Mouse (Mus musculus) left cerebral cortex, postnatal 36 days (tissue): ENCODE measurements around the gene Fgfr2. TPM values are rescaled to one million over a fixed set of nuclear protein-coding genes. Genes with fewer than 3 reads are reported as not detected.

ENCODE experiments used
- DNase-seq, 2 experiments: peaks; one replicate each; pipeline ENCODE4 v3.0.0; 2021 to 2022; ENCODE audit warnings: low spot score in 2 of 2, mixed read lengths in 1 of 2
- intact Hi-C: fragments of 180-260 bp; cut with DNase I; formaldehyde crosslinking; loops from one replicate; pipeline ENCODE4 v1.15.1; 2025
- total RNA-seq, 2 experiments: library from RNA; stranded (reverse); gene quantifications; 2 replicates each; pipeline ENCODE4 v1.2.3; 2021

Gene Fgfr2
- total RNA-seq, 2 experiments from 2014 or later = 41.6 to 46.6 TPM

GRCm38 (mm10) chr7:131978609-131979008 lies 1144.5 kb downstream of the Fgfr2 start:
- intact Hi-C loops = no loop called here
- DNase-seq = no peak

- intact Hi-C loops = no loop called here
- no peak for DNase-seq
Observed at GRCm38 (mm10) chr7:131975867-131976266, 1147.3 kb downstream of the Fgfr2 start.

GRCm38 (mm10) chr7:131970255-131970654 lies 1152.9 kb downstream of the Fgfr2 start:
- intact Hi-C loops = no loop called here

GRCm38 (mm10) chr7:131966916-131967494 lies 1156.1 kb downstream of the Fgfr2 start:
- intact Hi-C loops = loop anchor here (2.0 to 5.0 kb wide), 3 partner anchors 65 to 695 kb away; no protein-coding TSS in a partner anchor
- peak; percentile 52 to 62 for DNase-seq

More at GRCm38 (mm10) chr7:131970255-131970654, 1152.9 kb downstream of the Fgfr2 start:
- DNase-seq = peak in 1 of 2 experiments; percentile 29

- DNase-seq = peak; percentile 60 to 71
- intact Hi-C loops = loop anchor here (2.0 to 5.0 kb wide), 3 partner anchors 64 to 696 kb away; no protein-coding TSS in a partner anchor
Observed at GRCm38 (mm10) chr7:131966023-131966915, 1156.9 kb downstream of the Fgfr2 start, which contains the start of gene Gpr26. Gene Gpr26, plus strand, starts transcription at chr7:131966460.

- intact Hi-C loops = no loop called here
- no peak for DNase-seq
Observed at GRCm38 (mm10) chr7:131960551-131960950, 1162.6 kb downstream of the Fgfr2 start.

GRCm38 (mm10) chr7:131958705-131959104 lies 1164.4 kb downstream of the Fgfr2 start:
- intact Hi-C loops = no loop called here
- peak in 1 of 2 experiments; percentile 35 for DNase-seq

- intact Hi-C loops = no loop called here
- DNase-seq = no peak
Observed at GRCm38 (mm10) chr7:131953402-131953801, 1169.7 kb downstream of the Fgfr2 start.

- DNase-seq = no peak
Observed at GRCm38 (mm10) chr7:131951131-131951530, 1172.0 kb downstream of the Fgfr2 start.

GRCm38 (mm10) chr7:131937611-131938010 lies 1185.5 kb downstream of the Fgfr2 start:
- DNase-seq = no peak
- intact Hi-C loops = no loop called here

More at GRCm38 (mm10) chr7:131951131-131951530, 1172.0 kb downstream of the Fgfr2 start:
- intact Hi-C loops = no loop called here

- no peak for DNase-seq
- intact Hi-C loops = no loop called here
Observed at GRCm38 (mm10) chr7:131927288-131928050, 1195.7 kb downstream of the Fgfr2 start.

GRCm38 (mm10) chr7:131917384-131917783 lies 1205.8 kb downstream of the Fgfr2 start:
- no peak for DNase-seq
- intact Hi-C loops = no loop called here

- intact Hi-C loops = no loop called here
- peak; percentile 28 to 29 for DNase-seq
Observed at GRCm38 (mm10) chr7:131909611-131910010, 1213.5 kb downstream of the Fgfr2 start.

GRCm38 (mm10) chr7:131906499-131907190 lies 1216.5 kb downstream of the Fgfr2 start:
- peak in 1 of 2 experiments; percentile 30 for DNase-seq
- intact Hi-C loops = no loop called here

GRCm38 (mm10) chr7:131899356-131899755 lies 1223.8 kb downstream of the Fgfr2 start:
- DNase-seq = peak; percentile 69 to 76
- intact Hi-C loops = loop anchor here (1.0 to 10.0 kb wide), 3 partner anchors 314 to 653 kb away; no protein-coding TSS in a partner anchor

GRCm38 (mm10) chr7:131897282-131897681 lies 1225.9 kb downstream of the Fgfr2 start:
- intact Hi-C loops = loop anchor here (5.0 to 10.0 kb wide), 2 partner anchors 578 to 655 kb away; no protein-coding TSS in a partner anchor
- peak; percentile 15 to 30 for DNase-seq

- DNase-seq = no peak
- intact Hi-C loops = loop anchor here (1.0 to 2.0 kb wide), 3 partner anchors 136 to 451 kb away; no protein-coding TSS in a partner anchor
Observed at GRCm38 (mm10) chr7:131882824-131883223, 1240.3 kb downstream of the Fgfr2 start.

GRCm38 (mm10) chr7:131881876-131882615 lies 1241.1 kb downstream of the Fgfr2 start:
- intact Hi-C loops = loop anchor here (1.0 to 2.0 kb wide), 3 partner anchors 135 to 450 kb away; no protein-coding TSS in a partner anchor
- DNase-seq = peak; percentile 62 to 67
